Comparison of ENCODE assay signal across 21 mouse cellular contexts in the genomic region with DNA sequence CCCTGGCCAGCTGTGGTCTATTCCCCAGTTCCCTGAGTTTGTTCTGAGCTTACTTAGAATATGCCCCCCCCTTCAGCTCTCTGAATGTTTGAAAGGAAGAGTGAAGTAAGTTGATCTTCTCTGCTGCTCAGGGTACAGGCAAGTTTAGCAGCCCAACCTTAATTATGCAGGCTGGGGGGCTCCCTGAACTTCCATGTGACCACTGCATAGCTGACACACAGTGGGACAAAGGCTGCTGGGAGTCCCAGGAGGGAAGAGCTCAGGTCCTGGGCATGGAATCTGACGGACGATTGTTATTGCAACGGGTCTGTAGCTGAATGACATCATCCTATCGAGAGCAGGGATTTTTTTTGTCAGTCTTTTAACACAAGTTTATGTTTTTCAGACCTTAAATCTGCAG.
DNase-seq lines count a peak whose midpoint lies in the region; ATAC-seq and TF ChIP-seq lines count a peak whose summit lies in the region.
"Had no signal": no experiment of that assay in that cellular context is flagged by ENCODE, and none has a peak within 500 bp of the region (broad histone marks: within the 10 kb centered on the region; RNA-seq: fewer than 3 reads in every experiment).

No protein-coding gene starts in this region.

- no peak overlapping the region for H3K4me3 ChIP-seq in forebrain, embryonic 10.5 days
- H3K4me3 ChIP-seq in forebrain, postnatal 0 days (ENCODE audit: low read depth, low read length): no peak overlapping the region
- H3K4me3 ChIP-seq in embryonic facial prominence, embryonic 12.5 days: no peak overlapping the region
- H3K4me3 ChIP-seq in limb, embryonic 13.5 days: no peak overlapping the region
- H3K4me3 ChIP-seq: erythroblast, embryonic 14.5 days; forebrain, embryonic 15.5 days; heart, embryonic 10.5 days; hindbrain, embryonic 15.5 days; liver, embryonic 12.5 days; neural tube, embryonic 12.5 days had no signal

- no peak overlapping the region for H3K9ac ChIP-seq in forebrain, postnatal 0 days
- no peak overlapping the region for H3K9ac ChIP-seq in embryonic facial prominence, embryonic 12.5 days
- no peak overlapping the region for H3K9ac ChIP-seq in limb, embryonic 13.5 days
- H3K9ac ChIP-seq: forebrain, embryonic 15.5 days; hindbrain, embryonic 15.5 days; liver, embryonic 12.5 days; lung, embryonic 14.5 days; neural tube, embryonic 12.5 days had no signal

- ATAC-seq in forebrain, postnatal 0 days: no peak
- peak; percentile 48; the same call in 1 of the 2 replicates for ATAC-seq in embryonic facial prominence, embryonic 12.5 days (ENCODE audit: insufficient number of reproducible peaks, insufficient read depth, low FRiP score, low TSS enrichment)
- peak; percentile 26 for ATAC-seq in limb, embryonic 13.5 days (ENCODE audit: low FRiP score, low read depth)
- ATAC-seq: forebrain, embryonic 15.5 days; intestine, embryonic 16.5 days; liver, embryonic 12.5 days had no signal

- H3K36me3 ChIP-seq in forebrain, embryonic 10.5 days (replicated peaks): no peaks in the 10 kb centered on the region
- H3K36me3 ChIP-seq in forebrain, postnatal 0 days (ENCODE audit: insufficient read depth): no peaks in the 10 kb centered on the region
- no peaks in the 10 kb centered on the region for H3K36me3 ChIP-seq in embryonic facial prominence, embryonic 12.5 days
- no peaks in the 10 kb centered on the region for H3K36me3 ChIP-seq in limb, embryonic 13.5 days
- H3K36me3 ChIP-seq: forebrain, embryonic 15.5 days; heart, embryonic 10.5 days; hindbrain, embryonic 15.5 days; liver, embryonic 12.5 days; neural tube, embryonic 12.5 days had no signal

- H3K27ac ChIP-seq in forebrain, embryonic 10.5 days: 0 out of 2 replicates have a peak overlapping the region, but pooled peaks have one; percentile 20
- no peak overlapping the region for H3K27ac ChIP-seq in forebrain, postnatal 0 days (ENCODE audit: low read depth, low read length)
- H3K27ac ChIP-seq in embryonic facial prominence, embryonic 12.5 days: peak overlapping the region; percentile 63
- no peak overlapping the region; the same call in 1 of the 2 replicates for H3K27ac ChIP-seq in limb, embryonic 13.5 days
- H3K27ac ChIP-seq: forebrain, embryonic 15.5 days; heart, embryonic 10.5 days; hindbrain, embryonic 15.5 days; kidney, postnatal 0 days; liver, embryonic 12.5 days; neural tube, embryonic 12.5 days; stomach, postnatal 0 days had no signal

- no peaks in the 10 kb centered on the region for H3K9me3 ChIP-seq in forebrain, embryonic 10.5 days
- no peaks in the 10 kb centered on the region for H3K9me3 ChIP-seq in forebrain, postnatal 0 days (ENCODE audit: low read length)
- H3K9me3 ChIP-seq in embryonic facial prominence, embryonic 12.5 days: no peaks in the 10 kb centered on the region
- H3K9me3 ChIP-seq in limb, embryonic 13.5 days: no peaks in the 10 kb centered on the region
- H3K9me3 ChIP-seq: forebrain, embryonic 15.5 days; heart, embryonic 10.5 days; hindbrain, embryonic 15.5 days; liver, embryonic 12.5 days; neural tube, embryonic 12.5 days had no signal

- 59% methylated on average over 4 of the region's 4 CpGs for WGBS in forebrain, embryonic 10.5 days
- WGBS in forebrain, postnatal 0 days: 58% methylated on average over 4 of the region's 4 CpGs
- whole genome bisulfite sequencing in embryonic facial prominence, embryonic 12.5 days: 9% methylated on average over 4 of the region's 4 CpGs
- WGBS in limb, embryonic 13.5 days: 13% methylated on average over 4 of the region's 4 CpGs

- peaks cover 12% of the 10 kb centered on the region for H3K4me1 ChIP-seq in forebrain, embryonic 10.5 days
- no peaks in the 10 kb centered on the region for H3K4me1 ChIP-seq in forebrain, postnatal 0 days (ENCODE audit: insufficient read depth)
- H3K4me1 ChIP-seq in embryonic facial prominence, embryonic 12.5 days: peaks cover 9% of the 10 kb centered on the region
- H3K4me1 ChIP-seq in limb, embryonic 13.5 days: peaks cover 16% of the 10 kb centered on the region
- H3K4me1 ChIP-seq: forebrain, embryonic 15.5 days; hindbrain, embryonic 15.5 days; liver, embryonic 12.5 days; neural tube, embryonic 12.5 days had no signal

- no peaks in the 10 kb centered on the region for H3K27me3 ChIP-seq in forebrain, embryonic 10.5 days (ENCODE audit: poor library complexity, severe bottlenecking)
- H3K27me3 ChIP-seq in forebrain, postnatal 0 days (ENCODE audit: insufficient read depth, low read length): no peaks in the 10 kb centered on the region
- H3K27me3 ChIP-seq in embryonic facial prominence, embryonic 12.5 days: no peaks in the 10 kb centered on the region
- H3K27me3 ChIP-seq in limb, embryonic 13.5 days: peaks cover 3% of the 10 kb centered on the region; the same call in 1 of the 2 replicates
- H3K27me3 ChIP-seq: forebrain, embryonic 15.5 days; hindbrain, embryonic 15.5 days; liver, embryonic 12.5 days; neural tube, embryonic 12.5 days had no signal

- no peak overlapping the region for H3K4me2 ChIP-seq in forebrain, postnatal 0 days (ENCODE audit: low read depth)
- H3K4me2 ChIP-seq in embryonic facial prominence, embryonic 12.5 days (replicated peaks): no peak overlapping the region
- H3K4me2 ChIP-seq in limb, embryonic 13.5 days (replicated peaks): no peak overlapping the region
- H3K4me2 ChIP-seq: forebrain, embryonic 15.5 days; hindbrain, embryonic 15.5 days; liver, embryonic 12.5 days; lung, embryonic 14.5 days; midbrain, embryonic 11.5 days; neural tube, embryonic 12.5 days had no signal

- no peak for TF ChIP-seq CTCF in forebrain, postnatal 0 days (IDR thresholded peaks at IDR 0.05; ENCODE audit: low read depth)

- no peak for DNase-seq in forebrain, embryonic 10.5 days (ENCODE audit: extremely low spot score, low spot score)
- DNase-seq in forebrain, postnatal 0 days: no peak
- peak; percentile 5 for DNase-seq in CD4-positive helper T cell, adult 2 months (ENCODE audit: low read depth, low spot score)
- no peak for DNase-seq in neural tube, embryonic 10.5 days (ENCODE audit: extremely low spot score, low spot score)
- DNase-seq in right cerebral cortex, postnatal 10 days (ENCODE audit: low spot score in 2 of 2): no peak
- DNase-seq: cerebellum, adult 8-10 months; heart, postnatal 14 days; lung, embryonic 14.5 days; lung, postnatal 4 days had no signal

Comparison
In these comparisons a context has a peak if more than half of its experiments do, and no peak if none do; other contexts are left out.
1. H3K27ac ChIP-seq: peak in forebrain, embryonic 10.5 days (single experiment) and embryonic facial prominence, embryonic 12.5 days (single experiment); none in forebrain, postnatal 0 days (single experiment) and limb, embryonic 13.5 days (single experiment).